Comparison of ENCODE assay signal across 8 mouse cellular contexts in the genomic region with DNA sequence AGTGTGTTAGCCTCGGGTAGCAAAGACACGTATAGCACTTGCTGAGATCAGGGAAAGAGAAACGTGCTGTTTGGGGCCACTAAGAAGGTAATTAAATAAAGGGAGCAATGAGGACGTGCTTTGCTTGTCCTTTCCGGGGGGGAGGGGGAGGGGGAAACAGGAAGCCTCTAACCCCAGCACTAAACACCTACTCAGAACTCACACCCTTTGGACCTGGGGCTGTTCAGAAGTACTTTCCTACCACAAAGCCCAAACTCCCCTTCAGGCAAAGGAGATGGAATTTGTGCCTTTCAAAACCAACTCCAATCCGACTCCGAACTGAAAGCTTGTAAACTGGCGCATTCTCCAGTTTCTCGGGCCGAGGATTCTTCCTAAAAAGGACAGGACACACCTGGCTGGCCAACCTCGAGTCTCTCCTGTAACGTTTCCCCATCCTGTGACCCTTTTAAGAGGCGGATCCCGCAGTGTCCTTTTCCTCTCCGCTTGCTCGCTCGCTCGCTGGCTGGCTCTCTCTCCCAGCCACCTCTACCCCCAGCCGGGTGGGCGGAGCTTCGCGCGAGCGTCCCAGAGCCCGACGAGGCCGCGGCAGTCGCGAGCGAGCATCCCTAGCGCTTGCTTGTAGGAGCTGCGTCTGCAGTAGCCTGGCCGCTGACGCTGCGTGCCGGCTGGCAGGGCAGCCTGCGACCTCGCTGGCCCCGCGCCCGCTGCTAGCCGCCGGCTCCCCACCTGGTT. TPM values are rescaled to one million over a fixed set of nuclear protein-coding genes. Genes with fewer than 3 reads are reported as not detected.
DNase-seq lines count a peak whose midpoint lies in the region; TF ChIP-seq lines count a peak whose summit lies in the region.

No protein-coding gene starts in this region.

- no peaks in the 10 kb centered on the region for H3K36me3 ChIP-seq in macrophage (ENCODE audit: inconsistent target)

- peaks cover 37% of the 10 kb centered on the region; the same call in 1 of the 2 replicates for H3K79me2 ChIP-seq in macrophage (ENCODE audit: inconsistent target)

- DNase-seq in adrenal gland, adult (ENCODE audit: inconsistent age in 2 of 2, low spot score in 1 of 2), result peak; percentile 92 to 96
- DNase-seq in embryo, embryonic 10.5 days (ENCODE audit: low spot score), result peak; percentile 80
- peak; percentile 65 for DNase-seq in gastrocnemius, postnatal 10 days
- peak; percentile 26 for DNase-seq in hindlimb bud, embryonic 11.5 days (ENCODE audit: extremely low spot score, low read depth, low spot score)
- DNase-seq in left cerebral cortex, adult 2 months (ENCODE audit: extremely low spot score in 1 of 2, low spot score in 2 of 2), result peak; percentile 78 to 79
- DNase-seq in retina, postnatal 7 days (ENCODE audit: low read depth, low spot score), result peak; percentile 49
- DNase-seq in urinary bladder, adult 18-20 months (ENCODE audit: low spot score in 2 of 2), result peak; percentile 50 to 62

- peak overlapping the region; percentile 65 for H3K4me3 ChIP-seq in left cerebral cortex, adult 2 months
- peak overlapping the region; percentile 41 for H3K4me3 ChIP-seq in macrophage (ENCODE audit: inconsistent target)

- peak overlapping the region; percentile 66 for H3K27ac ChIP-seq in left cerebral cortex, adult 2 months
- peak overlapping the region; percentile 45 for H3K27ac ChIP-seq in macrophage

- intact Hi-C loops in left cerebral cortex, adult 2 months (cut with DNase I), result loop anchor here (2.0 kb wide), 1 partner anchor 75 kb away; a partner anchor contains a TSS

- TF ChIP-seq CTCF in left cerebral cortex, adult 2 months (IDR thresholded peaks at IDR 0.05), result no peak; the same call in 1 of the 2 replicates

- WGBS in macrophage (ENCODE audit: missing documents), result 19% methylated on average over 26 of the region's 44 CpGs

RNA-seq across cellular contexts. Expression of a gene that starts 47.1 kb away (rescaled TPM):
- 10 to 100 TPM; 14.8 to 17.3 TPM for total RNA-seq in gastrocnemius, postnatal 10 days (2021)
- total RNA-seq in left cerebral cortex, adult 2 months (2021), result 10 to 100 TPM; 12.4 to 15.1 TPM
- 10 to 100 TPM in 5 of 26 experiments, 1 to 10 TPM in 20, under 1 TPM in 1; 0.84 to 13.3 (median 4.3) TPM for total RNA-seq in macrophage (2018; cell fraction: chromatin; rRNA removed)
- 100 to 1,000 TPM in 2 of 26 experiments, 10 to 100 TPM in 24; 22.8 to 110 (median 54.5) TPM for total RNA-seq in macrophage (2018; cell fraction: cytosol; rRNA removed)
- total RNA-seq in macrophage (2018; cell fraction: nucleus; rRNA removed), result 100 to 1,000 TPM in 2 of 26 experiments, 10 to 100 TPM in 23, 1 to 10 TPM in 1; 8.9 to 150 (median 46.0) TPM
- 69.1 to 171 TPM (median 128 TPM) in 3 replicates for polyA plus RNA-seq in macrophage (2018)

Comparison
In these comparisons a context has a peak if more than half of its experiments do, and no peak if none do; other contexts are left out.
1. Peak in every context shown above with its lines: DNase-seq, H3K4me3 ChIP-seq and H3K27ac ChIP-seq.
2. DNase-seq: peak in every context shown above with its lines; median percentile 94 in adrenal gland, adult; 80 in embryo, embryonic 10.5 days; 78 in left cerebral cortex, adult 2 months; 65 in gastrocnemius, postnatal 10 days; 56 in urinary bladder, adult 18-20 months; 49 in retina, postnatal 7 days; 26 in hindlimb bud, embryonic 11.5 days.